Mouse (Mus musculus): ENCODE results near the gene Adcy4.

GRCm38 (mm10) chr14:55733889-55734288 is 50.0 kb downstream of the Adcy4 start:
- TF ChIP-seq POLR2A (IDR thresholded peaks at IDR 0.05; ENCODE audit: low read depth, low read length) (no peak), CTCF (IDR thresholded peaks at IDR 0.05; ENCODE audit: borderline replicate concordance, insufficient read depth, low read length) (no peak)
